Mouse (Mus musculus) thymus, postnatal 25 days (tissue): ENCODE measurements at regions not wholly inside any gene's neighbourhood (a gene's known extent, or its start where the extent isn't known, plus 50 kb on each side); places are given as distances from the start of the nearest gene placed in this dataset.
A peak's percentile ranks its signal among the peaks of the same experiment; 100 is the strongest.

Source experiments
- DNase-seq: peaks from one replicate; pipeline ENCODE4 v3.0.0; 2022

DNA sequence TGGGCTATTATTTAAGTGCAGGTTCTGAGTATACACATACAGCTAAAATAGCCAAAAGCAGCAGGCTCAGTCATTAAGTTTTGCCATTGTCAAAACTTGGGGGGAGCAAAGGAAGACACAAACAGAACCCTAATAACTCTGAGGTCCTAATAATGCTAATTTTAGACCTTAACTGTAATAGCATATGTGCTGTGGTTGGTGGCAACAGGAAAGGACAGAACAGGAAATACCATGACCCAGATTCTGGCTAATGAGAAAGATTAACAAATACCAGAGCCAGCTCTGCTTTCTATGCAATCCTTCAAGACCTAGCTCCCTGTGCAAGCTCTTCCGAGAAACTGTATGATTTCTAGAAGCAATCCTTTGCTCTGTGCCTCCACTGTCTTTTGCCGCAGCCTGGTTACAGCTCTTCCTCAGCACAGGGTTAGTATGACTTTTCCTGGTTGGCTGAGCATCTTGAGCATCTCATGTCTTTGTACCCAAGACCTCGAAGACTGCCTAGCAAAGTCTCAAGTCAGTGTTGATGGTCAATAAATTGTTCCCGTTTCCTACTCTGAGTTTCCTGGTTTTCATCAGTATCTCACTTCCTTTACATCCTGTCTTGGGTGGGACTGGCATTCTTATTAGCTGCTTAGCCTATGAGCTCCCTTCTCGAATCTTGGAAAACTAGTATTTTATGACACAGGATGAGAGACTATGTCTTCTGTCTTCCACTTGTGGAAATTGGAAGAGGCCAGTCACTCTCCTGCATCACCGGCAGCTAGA lies 49.9 kb upstream of the Eed start:
- DNase-seq, result no peak

GRCm38 (mm10) chr7:90033086-90033485 lies 52.3 kb upstream of the Eed start:
- DNase-seq, result no peak

DNA sequence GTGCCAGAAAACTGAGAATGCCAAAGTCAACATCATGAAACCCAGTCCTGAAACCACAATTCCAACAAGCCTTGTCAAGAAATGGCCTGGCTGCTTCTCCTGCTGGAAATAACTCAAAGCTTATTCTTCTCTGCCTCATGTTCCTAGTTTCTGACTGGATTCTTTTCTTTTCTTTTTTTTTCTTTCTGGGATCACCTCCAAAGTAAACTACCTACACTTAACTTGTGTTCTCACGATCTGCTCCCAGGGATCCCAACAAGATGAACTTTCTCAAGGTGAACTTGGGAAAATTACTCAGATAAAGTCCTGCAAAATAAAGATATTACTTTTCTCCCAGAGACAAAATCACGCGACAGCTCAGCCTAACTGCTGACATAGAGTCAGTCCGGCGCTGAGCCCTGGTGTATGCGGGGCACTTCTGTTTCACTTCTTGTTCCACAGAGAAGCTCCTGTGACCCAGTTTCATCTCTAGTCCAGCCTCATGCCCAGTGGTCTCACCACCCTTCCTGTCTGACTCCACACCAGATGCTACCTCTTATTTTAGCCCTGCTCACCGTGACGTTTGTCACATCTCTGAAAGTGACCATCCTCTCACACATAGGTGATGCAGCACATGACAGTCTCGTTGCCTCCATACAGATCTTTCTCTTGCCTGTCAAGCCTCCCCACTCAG lies 53.0 kb upstream of the Eed start:
- DNase-seq, result no peak

GRCm38 (mm10) chr7:90034498-90034897 lies 53.7 kb upstream of the Eed start:
- no peak for DNase-seq

- DNase-seq, result no peak
These were observed 54.6 kb upstream of the Eed start for GRCm38 (mm10) chr7:90035396-90035795.

GRCm38 (mm10) chr7:90037736-90038135 lies 57.0 kb upstream of the Eed start:
- DNase-seq, result no peak

DNA sequence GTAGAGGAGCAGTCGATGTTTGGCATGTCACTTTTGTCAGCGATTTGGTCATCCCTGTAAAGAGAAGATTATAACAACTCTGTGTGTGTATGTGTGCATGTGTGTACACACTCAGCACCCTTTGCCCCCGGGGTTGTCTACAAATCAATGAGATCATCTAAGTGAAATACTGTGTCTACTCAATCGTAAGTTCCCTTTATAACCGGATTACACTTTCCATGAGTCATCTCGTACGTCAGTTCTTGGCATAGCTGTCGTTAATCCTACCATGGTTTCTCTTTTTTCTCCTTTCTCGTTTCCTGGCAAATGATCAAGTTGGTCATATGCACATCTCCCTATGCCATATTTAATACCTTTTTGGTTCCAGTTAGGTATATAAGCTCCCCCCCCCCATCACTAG lies 58.7 kb upstream of the Eed start:
- no peak for DNase-seq

- no peak for DNase-seq
These were observed 60.0 kb upstream of the Eed start for GRCm38 (mm10) chr7:90040581-90041340.

GRCm38 (mm10) chr7:90041565-90042024 lies 60.8 kb upstream of the Eed start:
- DNase-seq, result no peak

DNA sequence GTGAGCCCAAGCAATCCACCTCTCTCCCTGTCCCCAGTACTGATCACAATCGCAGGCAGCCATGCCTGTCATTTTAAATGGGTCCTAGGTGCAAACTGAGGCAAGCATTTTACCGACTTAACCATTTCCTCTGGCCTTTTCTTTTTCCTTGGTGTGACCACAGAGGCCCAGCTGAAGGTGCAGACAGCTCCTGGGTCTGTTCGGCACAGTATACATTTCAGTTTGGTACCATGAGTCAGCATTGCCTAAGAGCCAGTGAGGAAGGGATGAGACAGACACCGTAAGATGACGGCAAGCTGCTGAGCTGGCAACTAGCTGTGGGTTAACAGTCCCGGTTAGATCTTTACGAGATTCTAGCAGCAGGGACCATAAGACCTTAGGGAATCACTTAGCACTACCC lies 61.6 kb upstream of the Eed start:
- no peak for DNase-seq

GRCm38 (mm10) chr7:90043526-90043925 lies 62.7 kb upstream of the Eed start:
- DNase-seq, result no peak

DNA sequence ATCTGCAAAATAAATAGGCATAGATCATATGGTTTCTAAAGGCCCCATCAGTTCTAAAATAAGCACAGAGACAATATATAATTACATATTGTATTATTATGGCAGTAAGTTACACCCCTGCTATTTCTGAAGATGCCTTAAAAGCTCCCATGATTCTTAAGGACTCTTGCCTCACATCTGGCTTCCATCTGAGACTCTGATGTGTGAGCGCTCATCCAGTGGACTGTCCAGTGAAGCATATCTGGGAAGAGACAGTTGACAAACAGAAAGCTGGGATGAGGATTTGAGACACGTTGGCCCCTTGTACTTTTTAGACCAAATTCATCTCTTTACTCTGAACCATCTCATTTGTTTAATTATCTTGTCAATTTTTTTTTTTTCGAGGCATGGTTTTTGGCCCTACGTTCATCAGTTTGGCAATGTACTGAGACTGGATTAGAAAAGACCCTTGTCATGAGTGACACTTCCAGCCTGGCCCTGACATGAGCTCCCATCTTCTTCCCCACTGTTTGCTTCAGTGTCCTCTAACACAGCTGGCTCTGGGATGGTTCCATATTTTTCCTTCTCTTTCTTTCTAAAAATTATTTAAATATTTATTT lies 63.4 kb upstream of the Eed start:
- DNase-seq, result no peak

DNA sequence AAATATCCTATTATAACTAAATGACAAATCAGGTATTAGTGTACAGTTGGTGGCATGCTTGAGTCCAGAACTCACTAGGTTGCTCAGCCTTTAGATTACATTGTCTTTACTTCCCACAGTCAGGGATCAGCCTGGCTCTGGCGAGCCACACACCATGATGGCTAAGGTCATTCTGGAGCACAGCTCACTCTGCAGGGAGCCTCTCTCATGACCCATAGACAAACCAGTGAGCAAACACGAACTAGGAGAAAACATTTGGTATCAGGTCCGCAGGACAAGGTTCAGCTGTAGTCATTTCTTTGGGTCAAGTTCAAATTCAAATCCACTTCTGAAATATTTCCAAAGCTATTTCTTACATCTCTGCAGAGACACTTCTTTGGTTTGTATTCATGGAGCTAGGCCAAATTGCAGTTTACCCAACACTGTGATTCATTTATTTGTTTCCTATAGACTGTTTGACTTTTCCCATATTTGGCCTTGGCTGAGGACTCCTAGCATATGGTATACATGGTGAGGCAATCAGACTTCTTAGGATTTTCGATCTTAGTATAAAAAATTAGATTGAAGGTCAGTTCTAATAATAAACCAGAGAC lies 64.5 kb upstream of the Eed start:
- no peak for DNase-seq

DNA sequence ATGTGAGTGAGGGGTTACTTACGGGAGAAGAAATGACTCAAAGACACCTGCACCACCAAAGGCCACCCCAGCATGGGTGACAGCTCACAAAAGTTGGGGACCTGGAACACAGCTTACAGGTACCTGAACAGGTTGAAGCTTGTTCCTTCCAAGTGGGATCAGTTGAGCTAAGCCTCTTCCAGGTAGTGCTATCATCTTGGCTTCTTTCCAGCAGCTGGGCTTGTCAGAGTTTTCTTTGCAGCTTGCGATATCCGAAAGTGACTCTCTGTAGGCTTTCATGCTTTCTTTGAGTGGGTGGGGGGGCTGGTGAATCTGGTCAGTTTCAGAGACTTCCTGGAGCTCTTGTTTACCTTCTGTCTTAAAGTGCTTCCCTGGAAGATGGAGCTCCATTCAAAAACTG lies 65.4 kb upstream of the Eed start:
- no peak for DNase-seq

DNA sequence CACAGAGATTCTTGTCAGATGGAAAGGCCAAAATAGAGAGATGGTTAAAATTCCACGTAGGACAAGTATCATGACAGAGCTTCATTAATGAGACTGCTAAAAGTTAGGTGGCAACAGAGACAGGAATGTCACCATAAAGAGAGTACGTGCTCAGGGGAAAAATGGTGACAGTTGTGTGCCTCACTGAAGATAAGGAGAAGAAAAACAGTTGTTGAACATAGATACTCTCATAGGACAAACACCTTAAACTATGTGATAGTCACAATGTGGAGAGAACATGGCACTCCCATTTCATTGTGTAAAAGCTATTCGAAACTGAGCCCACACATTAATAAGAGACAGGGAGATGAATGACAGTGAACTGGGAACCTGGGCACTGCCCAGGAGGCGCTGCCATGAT lies 66.1 kb upstream of the Eed start:
- no peak for DNase-seq

GRCm38 (mm10) chr7:90048401-90049307 lies 67.9 kb upstream of the Eed start:
- no peak for DNase-seq

- DNase-seq, result no peak
These were observed 69.1 kb upstream of the Eed start for GRCm38 (mm10) chr7:90049831-90050237.

- DNase-seq, result peak; percentile 57
These were observed 74.2 kb upstream of the Eed start for GRCm38 (mm10) chr7:90054795-90055511.

DNA sequence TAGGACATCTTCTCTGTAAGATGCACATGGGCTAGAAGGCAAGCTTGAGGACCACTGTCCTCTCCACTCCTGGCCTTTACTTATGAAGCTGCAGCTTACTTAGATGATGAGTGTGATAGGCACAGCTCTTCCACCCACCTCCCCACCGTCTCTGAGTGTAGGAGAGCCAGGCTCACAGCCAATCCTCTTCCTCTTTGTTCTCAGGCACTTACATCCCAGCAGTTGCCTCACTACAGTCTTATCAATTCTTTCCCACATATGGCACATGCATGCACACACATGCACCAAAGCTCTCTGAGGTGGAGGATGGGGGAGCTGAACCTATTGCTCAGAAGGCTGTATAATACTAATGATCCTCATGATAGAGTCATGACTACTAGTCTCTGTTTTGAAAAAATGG lies 72.1 kb upstream of the Picalm start:
- DNase-seq, result no peak

- no peak for DNase-seq
These were observed 71.4 kb upstream of the Picalm start for GRCm38 (mm10) chr7:90058636-90059035.

DNA sequence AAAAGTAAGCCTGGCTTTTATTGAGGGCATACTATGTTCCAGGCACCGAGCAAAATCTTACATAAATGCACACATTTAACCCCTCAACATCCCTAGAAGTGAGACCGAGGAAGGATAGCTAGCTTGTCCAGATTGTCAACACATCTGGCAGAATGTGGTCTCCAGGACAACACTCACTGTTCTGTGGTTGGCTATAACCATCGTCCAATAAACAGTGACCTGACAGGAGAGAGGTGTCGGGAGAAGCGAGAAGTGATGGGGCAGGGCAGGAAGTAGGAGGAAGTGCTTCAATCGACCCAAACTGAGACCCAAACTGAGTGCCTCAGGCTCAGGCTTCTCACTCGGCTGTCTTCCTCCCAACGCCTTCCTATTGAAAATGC lies 70.8 kb upstream of the Picalm start:
- DNase-seq, result peak; percentile 27
